Mouse (Mus musculus) mammary gland, adult 2 months (tissue): ENCODE data around the gene Hsf5. TPM values are rescaled to one million over a fixed set of nuclear protein-coding genes. Genes with fewer than 3 reads are reported as not detected.

Experiments
- polyA plus RNA-seq: library from polyadenylated mRNA; depleted of rRNA; stranded (reverse); fragments of >200 nt; gene quantifications from 2 replicates; pipeline ENCODE4 v1.2.3, GENCODE M21; 2012; ENCODE audit warnings: low replicate concordance; rRNA removed

Gene Hsf5
- polyA plus RNA-seq, result 0.06 and 0.17 TPM in 2 replicates

GRCm38 (mm10) chr11:87616790-87617474 lies at the start of gene Hsf5:
Gene Hsf5, plus strand, starts transcription at chr11:87617164.

GRCm38 (mm10) chr11:87568255-87568953 lies 48.6 kb upstream of the Hsf5 start, which contains the start of gene Sept4:
Gene Sept4, plus strand, starts transcription at chr11:87568903.

GRCm38 (mm10) chr11:87591526-87592353 lies 25.2 kb upstream of the Hsf5 start, which contains the start of gene Mtmr4:
Gene Mtmr4, plus strand, starts transcription at chr11:87592162.

GRCm38 (mm10) chr11:87662407-87662806 lies 45.4 kb downstream of the Hsf5 start, which contains the start of gene Rnf43:
Gene Rnf43, plus strand, starts transcription at chr11:87662722.

Other genes starting within 250 kb of the Hsf5 start
- gene Rad51c, start 212.2 kb upstream of the Hsf5 start, polyA plus RNA-seq, result 0.47 and 0.66 TPM in 2 replicates
- gene Tex14, start 212.1 kb upstream of the Hsf5 start, polyA plus RNA-seq, result 0.23 and 0.92 TPM in 2 replicates
- gene Gm11492, start 50.5 kb upstream of the Hsf5 start, polyA plus RNA-seq, result not detected in 2 replicates
- gene Sept4, start 48.3 kb upstream of the Hsf5 start, polyA plus RNA-seq, result 16.7 and 29.4 TPM in 2 replicates
- gene Mtmr4, start 25.0 kb upstream of the Hsf5 start, polyA plus RNA-seq, result 20.6 and 28.2 TPM in 2 replicates
- gene Rnf43, start 45.6 kb downstream of the Hsf5 start, polyA plus RNA-seq, result 5.3 and 9.0 TPM in 2 replicates
- 43.3 and 78.5 TPM in 2 replicates for gene Supt4a, start 120.4 kb downstream of the Hsf5 start, polyA plus RNA-seq
- 3.8 and 4.8 TPM in 2 replicates for gene Tspoap1, start 143.4 kb downstream of the Hsf5 start, polyA plus RNA-seq
- 1.5 and 1.9 TPM in 2 replicates for gene Mpo, start 176.4 kb downstream of the Hsf5 start, polyA plus RNA-seq
- 0.11 and 0.14 TPM in 2 replicates for gene Lpo, start 211.1 kb downstream of the Hsf5 start, polyA plus RNA-seq
- 13.6 and 14.6 TPM in 2 replicates for gene Mks1, start 236.1 kb downstream of the Hsf5 start, polyA plus RNA-seq